10 mouse cellular contexts compared by ENCODE assay signal in genomic region chr5:139141326-139141725, GRCm38 (mm10). TPM values are rescaled to one million over a fixed set of nuclear protein-coding genes. Genes with fewer than 3 reads are reported as not detected.
DNase-seq lines count a peak whose midpoint lies in the region; ATAC-seq and TF ChIP-seq lines count a peak whose summit lies in the region.
"Had no signal": no experiment of that assay in that cellular context is flagged by ENCODE, and none has a peak within 500 bp of the region (broad histone marks: within the 10 kb centered on the region; RNA-seq: fewer than 3 reads in every experiment).

No protein-coding gene starts in this region.

- no peak overlapping the region for H3K9ac ChIP-seq in forebrain, postnatal 0 days
- no peak overlapping the region for H3K9ac ChIP-seq in forebrain, embryonic 11.5 days (ENCODE audit: low read length)
- H3K9ac ChIP-seq in midbrain, postnatal 0 days (replicated peaks; ENCODE audit: low read length, poor library complexity, severe bottlenecking) = no peak overlapping the region

- TF ChIP-seq CTCF in forebrain, postnatal 0 days (IDR thresholded peaks at IDR 0.05; ENCODE audit: low read depth) = no peak
- TF ChIP-seq CTCF in midbrain, postnatal 0 days (IDR thresholded peaks at IDR 0.05) = no peak

- H3K4me2 ChIP-seq in forebrain, postnatal 0 days (ENCODE audit: low read depth) = no peak overlapping the region
- no peak overlapping the region for H3K4me2 ChIP-seq in forebrain, embryonic 11.5 days (ENCODE audit: low read depth, low read length, severe bottlenecking)
- H3K4me2 ChIP-seq in midbrain, postnatal 0 days (ENCODE audit: low read depth, low read length, poor library complexity, severe bottlenecking) = no peak overlapping the region

- WGBS in forebrain, postnatal 0 days = 50% methylated on average over 5 of the region's 5 CpGs
- 74% methylated on average over 5 of the region's 5 CpGs for WGBS in forebrain, embryonic 11.5 days
- WGBS in midbrain, postnatal 0 days = 83% methylated on average over 5 of the region's 5 CpGs
- WGBS in midbrain, embryonic 10.5 days = 81% methylated on average over 5 of the region's 5 CpGs
- WGBS in limb, embryonic 10.5 days = 75% methylated on average over 5 of the region's 5 CpGs

- H3K36me3 ChIP-seq in forebrain, postnatal 0 days (ENCODE audit: insufficient read depth) = no peaks in the 10 kb centered on the region
- no peaks in the 10 kb centered on the region for H3K36me3 ChIP-seq in forebrain, embryonic 11.5 days (ENCODE audit: control insufficient read depth, insufficient read depth, low read length)
- no peaks in the 10 kb centered on the region for H3K36me3 ChIP-seq in midbrain, postnatal 0 days (ENCODE audit: insufficient read depth, low read length)
- no peaks in the 10 kb centered on the region for H3K36me3 ChIP-seq in midbrain, embryonic 10.5 days
- no peaks in the 10 kb centered on the region for H3K36me3 ChIP-seq in limb, embryonic 10.5 days

- no peak overlapping the region for H3K4me3 ChIP-seq in forebrain, postnatal 0 days (ENCODE audit: low read depth, low read length)
- no peak overlapping the region for H3K4me3 ChIP-seq in forebrain, embryonic 11.5 days (ENCODE audit: low read depth, low read length)
- H3K4me3 ChIP-seq in midbrain, postnatal 0 days (ENCODE audit: low read depth, low read length) = no peak overlapping the region
- no peak overlapping the region for H3K4me3 ChIP-seq in midbrain, embryonic 10.5 days
- H3K4me3 ChIP-seq in limb, embryonic 10.5 days = no peak overlapping the region

- H3K4me1 ChIP-seq in forebrain, postnatal 0 days (ENCODE audit: insufficient read depth) = peaks cover 13% of the 10 kb centered on the region
- H3K4me1 ChIP-seq in forebrain, embryonic 11.5 days (replicated peaks; ENCODE audit: control insufficient read depth, insufficient read depth, low read length) = no peaks in the 10 kb centered on the region
- no peaks in the 10 kb centered on the region for H3K4me1 ChIP-seq in midbrain, postnatal 0 days (ENCODE audit: insufficient read depth, low read length)
- 0 out of 2 replicates have a peak, but pooled peaks cover 5% of the 10 kb centered on the region for H3K4me1 ChIP-seq in midbrain, embryonic 10.5 days
- no peaks in the 10 kb centered on the region for H3K4me1 ChIP-seq in limb, embryonic 10.5 days

- intact Hi-C loops in heart, postnatal 10 days (cut with DNase I) = no loop called here

- ATAC-seq in forebrain, postnatal 0 days = no peak
- ATAC-seq in forebrain, embryonic 11.5 days (replicated peaks; ENCODE audit: low FRiP score) = no peak
- ATAC-seq in midbrain, postnatal 0 days (ENCODE audit: low FRiP score) = no peak

- no peaks in the 10 kb centered on the region for H3K9me3 ChIP-seq in forebrain, postnatal 0 days (ENCODE audit: low read length)
- no peaks in the 10 kb centered on the region for H3K9me3 ChIP-seq in forebrain, embryonic 11.5 days (ENCODE audit: control insufficient read depth, low read length)
- H3K9me3 ChIP-seq in midbrain, postnatal 0 days (ENCODE audit: low read length) = no peaks in the 10 kb centered on the region
- no peaks in the 10 kb centered on the region for H3K9me3 ChIP-seq in midbrain, embryonic 10.5 days (replicated peaks)
- H3K9me3 ChIP-seq in limb, embryonic 10.5 days (replicated peaks) = no peaks in the 10 kb centered on the region

- no peaks in the 10 kb centered on the region for H3K27me3 ChIP-seq in forebrain, postnatal 0 days (ENCODE audit: insufficient read depth, low read length)
- no peaks in the 10 kb centered on the region for H3K27me3 ChIP-seq in forebrain, embryonic 11.5 days (ENCODE audit: control insufficient read depth, insufficient read depth, low read length)
- no peaks in the 10 kb centered on the region for H3K27me3 ChIP-seq in midbrain, postnatal 0 days (ENCODE audit: insufficient read depth, low read length)
- H3K27me3 ChIP-seq in midbrain, embryonic 10.5 days (ENCODE audit: low read depth, poor library complexity, severe bottlenecking) = no peaks in the 10 kb centered on the region
- no peaks in the 10 kb centered on the region for H3K27me3 ChIP-seq in limb, embryonic 10.5 days (ENCODE audit: low read depth, poor library complexity, severe bottlenecking)

- DNase-seq in forebrain, postnatal 0 days = peak; percentile 67
- no peak for DNase-seq in forebrain, embryonic 11.5 days (ENCODE audit: low spot score)
- peak; percentile 49 for DNase-seq in midbrain, postnatal 0 days (ENCODE audit: low spot score)
- DNase-seq in midbrain, embryonic 10.5 days (ENCODE audit: low spot score) = no peak
- DNase-seq in heart, postnatal 10 days = peak; percentile 70 to 78
- peak; percentile 46 for DNase-seq in right cerebral cortex, postnatal 14 days
- DNase-seq in frontal cortex, postnatal 10 days (ENCODE audit: low spot score in 2 of 2) = no peak
- DNase-seq in limb, embryonic 10.5 days (ENCODE audit: low spot score) = no peak
- DNase-seq: spleen, adult 18-20 months; thymus, adult 18-20 months had no signal

- H3K27ac ChIP-seq in forebrain, postnatal 0 days (ENCODE audit: low read depth, low read length) = 0 out of 2 replicates have a peak overlapping the region, but pooled peaks have one; percentile 45
- H3K27ac ChIP-seq in forebrain, embryonic 11.5 days (ENCODE audit: low read depth, low read length) = no peak overlapping the region
- H3K27ac ChIP-seq in midbrain, postnatal 0 days (ENCODE audit: low read depth, low read length) = no peak overlapping the region
- H3K27ac ChIP-seq in midbrain, embryonic 10.5 days (replicated peaks) = no peak overlapping the region
- H3K27ac ChIP-seq in limb, embryonic 10.5 days = no peak overlapping the region

RNA-seq across cellular contexts. Expression of gene Prkar1b, which starts 8.5 kb away (rescaled TPM):
- total RNA-seq in forebrain, postnatal 0 days (2014; rRNA removed) = 253 and 303 TPM in 2 replicates
- polyA plus RNA-seq in forebrain, postnatal 0 days (2015; fragmentation: Nextera tagmentation; extraction: Ambion mirVana) = 361 and 392 TPM in 2 replicates
- polyA plus RNA-seq in forebrain, embryonic 11.5 days (2014; fragmentation: Nextera tagmentation; extraction: Ambion mirVana) = 10.9 and 13.0 TPM in 2 replicates
- 312 and 397 TPM in 2 replicates for total RNA-seq in midbrain, postnatal 0 days (2014; rRNA removed)
- polyA plus RNA-seq in midbrain, postnatal 0 days (2015; fragmentation: Nextera tagmentation; extraction: Ambion mirVana) = 415 and 445 TPM in 2 replicates
- 9.4 and 21.6 TPM in 2 replicates for polyA plus RNA-seq in midbrain, embryonic 10.5 days (2016; fragmentation: Nextera tagmentation; extraction: Ambion mirVana)
- 1 to 10 TPM; 1.5 to 3.5 TPM for total RNA-seq in heart, postnatal 10 days (2021)
- 3.2 and 4.9 TPM in 2 replicates for polyA plus RNA-seq in limb, embryonic 10.5 days (2016; fragmentation: Nextera tagmentation; extraction: Ambion mirVana)

RNA-seq across cellular contexts. Expression of gene Dnaaf5, which starts 8.7 kb away (rescaled TPM):
- 9.4 and 12.5 TPM in 2 replicates for total RNA-seq in forebrain, postnatal 0 days (2014; rRNA removed)
- polyA plus RNA-seq in forebrain, postnatal 0 days (2015; fragmentation: Nextera tagmentation; extraction: Ambion mirVana) = 2.0 and 2.6 TPM in 2 replicates
- 11.5 and 11.9 TPM in 2 replicates for polyA plus RNA-seq in forebrain, embryonic 11.5 days (2014; fragmentation: Nextera tagmentation; extraction: Ambion mirVana)
- 11.6 and 14.0 TPM in 2 replicates for total RNA-seq in midbrain, postnatal 0 days (2014; rRNA removed)
- 1.9 and 2.9 TPM in 2 replicates for polyA plus RNA-seq in midbrain, postnatal 0 days (2015; fragmentation: Nextera tagmentation; extraction: Ambion mirVana)
- polyA plus RNA-seq in midbrain, embryonic 10.5 days (2016; fragmentation: Nextera tagmentation; extraction: Ambion mirVana) = 6.7 and 7.7 TPM in 2 replicates
- total RNA-seq in heart, postnatal 10 days (2021) = 10 to 100 TPM; 17.9 to 18.0 TPM
- polyA plus RNA-seq in limb, embryonic 10.5 days (2016; fragmentation: Nextera tagmentation; extraction: Ambion mirVana) = 12.9 and 13.1 TPM in 2 replicates

RNA-seq across cellular contexts. Expression of gene Sun1, which starts 59.1 kb away (rescaled TPM):
- total RNA-seq in forebrain, postnatal 0 days (2014; rRNA removed) = 72.6 and 84.8 TPM in 2 replicates
- 22.7 and 34.5 TPM in 2 replicates for polyA plus RNA-seq in forebrain, postnatal 0 days (2015; fragmentation: Nextera tagmentation; extraction: Ambion mirVana)
- polyA plus RNA-seq in forebrain, embryonic 11.5 days (2014; fragmentation: Nextera tagmentation; extraction: Ambion mirVana) = 50.7 and 56.2 TPM in 2 replicates
- 63.6 and 75.0 TPM in 2 replicates for total RNA-seq in midbrain, postnatal 0 days (2014; rRNA removed)
- 32.1 and 35.3 TPM in 2 replicates for polyA plus RNA-seq in midbrain, postnatal 0 days (2015; fragmentation: Nextera tagmentation; extraction: Ambion mirVana)
- 46.9 and 49.6 TPM in 2 replicates for polyA plus RNA-seq in midbrain, embryonic 10.5 days (2016; fragmentation: Nextera tagmentation; extraction: Ambion mirVana)
- 10 to 100 TPM; 43.5 to 44.8 TPM for total RNA-seq in heart, postnatal 10 days (2021)
- polyA plus RNA-seq in limb, embryonic 10.5 days (2016; fragmentation: Nextera tagmentation; extraction: Ambion mirVana) = 47.9 and 52.7 TPM in 2 replicates

Comparison
In these comparisons a context has a peak if more than half of its experiments do, and no peak if none do; other contexts are left out.
1. DNase-seq: peak in forebrain, postnatal 0 days (single experiment), midbrain, postnatal 0 days (single experiment), heart, postnatal 10 days (2 of 2) and right cerebral cortex, postnatal 14 days (single experiment); none in forebrain, embryonic 11.5 days (single experiment), midbrain, embryonic 10.5 days (single experiment), frontal cortex, postnatal 10 days (0 of 2) and limb, embryonic 10.5 days (single experiment).
2. RNA of gene Prkar1b, which starts 8.5 kb away (polyA plus RNA-seq): 415 to 445 TPM in midbrain, postnatal 0 days and 361 to 392 TPM in forebrain, postnatal 0 days; 10.9 to 13.0 TPM in forebrain, embryonic 11.5 days, 9.4 to 21.6 TPM in midbrain, embryonic 10.5 days and 3.2 to 4.9 TPM in limb, embryonic 10.5 days; every median in the first group is over 10 times any median in the second.